Mouse (Mus musculus) CD4-positive naive resting alpha-beta T cell, adult 57 days (primary cell): Measurements from ENCODE around the gene Gm10762. TPM values are rescaled to one million over a fixed set of nuclear protein-coding genes. Genes with fewer than 3 reads are reported as not detected.

ENCODE experiments used
- total RNA-seq: library from RNA; stranded (reverse); gene quantifications from one replicate; pipeline ENCODE4 v1.2.4, GENCODE M21; 2023

Gene Gm10762
- 6.5 TPM for total RNA-seq

DNA sequence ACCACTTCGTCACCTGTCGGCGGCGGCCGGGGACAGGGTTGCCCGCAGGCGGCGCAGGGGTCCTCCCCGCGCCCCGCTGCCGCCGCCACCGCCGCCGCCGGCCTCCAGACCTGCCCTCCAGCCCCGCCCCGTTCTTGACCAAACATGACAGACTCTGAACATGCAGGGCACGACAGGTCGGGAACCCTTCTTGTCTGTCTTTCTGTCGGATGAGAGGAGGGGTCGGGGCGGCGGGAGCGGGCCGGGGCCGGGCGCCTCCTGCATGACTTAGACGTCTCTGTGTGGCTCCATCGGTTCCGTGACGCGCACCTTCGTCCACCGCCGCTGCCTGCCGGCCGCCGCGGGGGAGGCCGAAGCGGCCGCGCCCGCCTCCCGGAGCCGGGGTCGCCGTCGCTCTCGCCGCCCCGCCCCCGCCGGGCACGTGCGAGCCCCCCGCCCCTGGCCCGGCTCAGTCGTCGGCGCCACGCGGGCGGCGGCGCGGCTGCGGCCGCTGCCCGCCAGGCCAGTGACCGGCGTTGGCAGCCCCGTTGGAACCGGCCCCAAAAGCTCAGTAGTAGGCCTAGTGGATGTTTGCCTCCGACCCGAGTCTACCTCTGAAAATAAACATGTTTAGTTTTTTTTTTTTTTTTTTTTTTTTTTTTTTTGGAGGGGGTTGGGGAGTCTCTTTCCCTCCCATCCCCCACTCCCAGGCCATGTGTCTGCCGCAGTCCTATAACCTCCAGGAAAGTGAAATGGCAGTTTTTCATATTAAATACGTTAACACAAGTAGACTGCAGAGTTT, at the start of gene Gm10762:
Gene Gm10762, minus strand, starts transcription at position 65 of the 781 bp plus-strand sequence.

DNA sequence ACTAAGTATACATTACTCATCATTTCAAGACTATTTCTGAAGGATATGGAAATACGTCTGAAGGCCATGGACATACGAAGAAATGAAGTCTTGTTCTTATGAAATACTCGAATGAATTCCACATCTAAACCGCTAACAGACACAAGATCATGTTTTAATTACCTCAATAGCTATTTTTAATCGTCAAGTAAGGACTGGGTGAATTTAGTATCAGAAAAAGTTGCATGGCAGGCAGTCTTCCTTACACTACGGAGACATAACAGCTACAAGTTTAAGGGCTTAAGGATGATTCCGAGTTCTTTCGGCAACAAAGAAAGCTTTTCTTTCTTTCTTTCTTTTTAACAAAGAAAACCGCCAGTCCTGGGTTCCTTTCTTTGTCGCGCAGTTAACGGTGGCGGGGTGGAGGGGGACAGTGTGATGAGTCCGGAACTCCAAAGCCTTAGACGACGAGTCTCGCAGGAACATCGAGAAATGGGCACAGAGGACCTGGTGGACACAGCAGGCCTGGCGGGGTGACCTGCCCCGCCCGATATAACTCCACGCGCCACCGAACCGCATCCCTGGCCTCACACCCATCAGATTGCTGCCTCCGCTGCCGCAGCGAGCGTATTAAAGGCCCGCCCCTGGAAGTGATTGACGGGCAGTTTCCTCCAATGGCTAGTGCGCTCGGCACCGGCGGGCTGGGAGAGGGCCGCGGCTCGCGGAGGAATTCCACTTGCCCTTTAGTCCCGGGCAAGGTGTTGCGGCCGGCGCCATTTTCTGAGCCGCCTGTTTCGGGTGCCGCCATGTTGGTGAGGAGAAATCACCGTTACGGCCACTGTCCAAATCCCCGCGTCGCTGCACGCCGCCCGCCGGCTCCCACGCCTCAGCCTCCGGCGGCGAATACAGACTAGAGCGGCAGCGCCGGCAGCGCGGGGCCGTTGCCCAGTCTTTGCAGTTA, 614 bp downstream of the Gm10762 start, which contains the start of gene Zc3h6:
Gene Zc3h6, plus strand, starts transcription at position 762 of the 940 bp plus-strand sequence.

DNA sequence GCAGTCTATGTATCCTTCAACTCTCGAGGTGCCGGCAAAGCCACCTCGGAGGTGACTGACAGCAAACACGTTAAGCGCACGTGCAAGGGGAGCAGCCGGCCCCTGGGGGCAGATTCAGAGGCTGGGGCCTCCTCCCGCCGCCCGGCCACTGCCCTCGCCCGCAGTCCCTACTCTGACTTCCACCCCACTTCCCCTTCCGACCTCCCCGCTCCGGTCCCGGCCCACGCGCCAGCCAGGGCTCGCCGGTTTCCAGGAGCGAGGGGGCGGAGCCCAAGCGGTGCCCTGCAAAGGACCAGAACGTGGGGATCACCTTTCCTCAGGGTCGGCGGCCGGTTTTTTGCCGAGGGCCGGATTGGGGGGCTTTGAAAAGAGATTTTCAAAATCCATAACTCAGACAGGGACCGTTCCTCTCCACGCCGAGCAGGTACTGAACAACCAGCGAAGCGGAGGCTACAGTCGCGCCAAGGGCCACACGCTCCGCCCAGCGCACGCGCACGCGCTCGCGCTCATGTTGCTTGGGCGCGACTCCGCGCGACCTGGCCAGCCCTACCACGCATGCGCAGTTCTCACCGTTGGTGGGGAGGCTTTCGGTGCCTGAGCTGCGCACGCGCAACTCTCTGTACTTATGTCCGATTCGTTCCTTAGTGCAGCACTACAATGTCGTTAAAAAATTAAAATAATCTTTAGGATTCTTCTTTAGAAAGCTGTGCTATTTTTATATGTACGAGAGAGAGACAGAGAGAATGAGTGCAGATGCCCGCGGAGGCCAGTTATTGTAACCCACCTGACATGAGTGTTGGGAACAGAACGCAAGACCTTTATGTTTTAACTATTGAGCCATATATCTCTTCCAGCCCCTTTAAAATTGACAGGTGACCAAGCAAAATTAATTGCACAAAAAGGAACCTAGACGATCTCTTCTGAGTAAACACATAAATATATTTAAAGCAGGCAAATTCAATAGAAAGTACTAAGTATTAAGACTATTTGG, 23.7 kb downstream of the Gm10762 start, which contains the start of gene Zc3h8:
Gene Zc3h8, minus strand, starts transcription at position 540 of the 991 bp plus-strand sequence.

Other genes with a start within 250 kb of the Gm10762 start
- 45.8 TPM for gene Tmem87b, start 149.6 kb downstream of the Gm10762 start, total RNA-seq
- not detected for gene Fbln7, start 104.7 kb downstream of the Gm10762 start, total RNA-seq
- gene Zc3h8, start 23.6 kb downstream of the Gm10762 start, total RNA-seq, result 9.5 TPM
- gene Zc3h6, start 323 bp downstream of the Gm10762 start, total RNA-seq, result 10.9 TPM
- gene Vinac1, start 80.4 kb upstream of the Gm10762 start, total RNA-seq, result not detected
- 9.4 TPM for gene Ttl, start 98.2 kb upstream of the Gm10762 start, total RNA-seq
- gene Polr1b, start 133.3 kb upstream of the Gm10762 start, total RNA-seq, result 47.9 TPM
- gene Chchd5, start 162.0 kb upstream of the Gm10762 start, total RNA-seq, result 15.7 TPM
- 249 TPM for gene Slc20a1, start 231.0 kb upstream of the Gm10762 start, total RNA-seq